ENCODE assay signal across 28 mouse cellular contexts in the genomic region with DNA sequence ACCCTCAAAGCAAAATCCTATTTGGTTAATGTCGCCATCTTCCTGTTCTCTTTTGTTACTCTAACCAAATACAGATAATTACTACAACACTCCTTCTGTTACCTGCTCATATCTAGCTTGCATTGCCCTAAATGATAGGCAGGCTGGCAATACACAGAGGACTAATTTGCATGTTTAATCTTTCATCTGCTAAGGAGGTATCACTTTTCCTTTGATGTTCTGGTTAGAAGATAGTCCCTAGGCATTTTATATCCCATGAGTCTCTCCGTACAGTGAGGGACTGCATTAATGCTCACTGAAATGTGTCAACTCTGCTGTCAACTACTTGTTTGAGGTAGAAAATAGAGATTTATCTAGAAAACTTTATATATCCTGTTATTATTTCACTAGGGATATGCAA. TPM values are rescaled to one million over a fixed set of nuclear protein-coding genes. Genes with fewer than 3 reads are reported as not detected.
DNase-seq lines count a peak whose midpoint lies in the region; ATAC-seq and TF ChIP-seq lines count a peak whose summit lies in the region.
"Had no signal": no experiment of that assay in that cellular context is flagged by ENCODE, and none has a peak within 500 bp of the region (broad histone marks: within the 10 kb centered on the region; RNA-seq: fewer than 3 reads in every experiment).

No protein-coding gene starts in this region.

- no peak overlapping the region for H3K4me2 ChIP-seq in forebrain, embryonic 13.5 days
- no peak overlapping the region for H3K4me2 ChIP-seq in forebrain, embryonic 12.5 days
- no peak overlapping the region for H3K4me2 ChIP-seq in midbrain, embryonic 14.5 days (ENCODE audit: low read length)
- H3K4me2 ChIP-seq: embryonic facial prominence, embryonic 13.5 days; embryonic facial prominence, embryonic 15.5 days had no signal

- no peaks in the 10 kb centered on the region for H3K4me1 ChIP-seq in forebrain, embryonic 13.5 days
- H3K4me1 ChIP-seq in forebrain, embryonic 12.5 days = no peaks in the 10 kb centered on the region
- no peaks in the 10 kb centered on the region for H3K4me1 ChIP-seq in midbrain, embryonic 14.5 days (ENCODE audit: control insufficient read depth, insufficient read depth, low read length)
- H3K4me1 ChIP-seq in midbrain, embryonic 10.5 days = no peaks in the 10 kb centered on the region
- H3K4me1 ChIP-seq: embryonic facial prominence, embryonic 13.5 days; embryonic facial prominence, embryonic 15.5 days; forebrain, embryonic 10.5 days had no signal

- H3K9me3 ChIP-seq in forebrain, embryonic 13.5 days (replicated peaks) = no peaks in the 10 kb centered on the region
- no peaks in the 10 kb centered on the region for H3K9me3 ChIP-seq in forebrain, embryonic 12.5 days
- 0 out of 2 replicates have a peak, but pooled peaks cover 4% of the 10 kb centered on the region for H3K9me3 ChIP-seq in midbrain, embryonic 14.5 days (ENCODE audit: control insufficient read depth, low read length)
- no peaks in the 10 kb centered on the region for H3K9me3 ChIP-seq in midbrain, embryonic 10.5 days (replicated peaks)
- H3K9me3 ChIP-seq: embryonic facial prominence, embryonic 13.5 days; embryonic facial prominence, embryonic 15.5 days; forebrain, embryonic 10.5 days; G1E had no signal

- no peak overlapping the region for H3K9ac ChIP-seq in forebrain, embryonic 13.5 days
- no peak overlapping the region for H3K9ac ChIP-seq in forebrain, embryonic 12.5 days
- no peak overlapping the region for H3K9ac ChIP-seq in midbrain, embryonic 14.5 days (replicated peaks; ENCODE audit: low read length)
- H3K9ac ChIP-seq: embryonic facial prominence, embryonic 13.5 days; embryonic facial prominence, embryonic 15.5 days had no signal

- DNase-seq in midbrain, embryonic 14.5 days = peak; percentile 25
- DNase-seq in midbrain, embryonic 10.5 days (ENCODE audit: low spot score) = no peak
- peak; percentile 39 for DNase-seq in brain, embryonic 14.5 days (ENCODE audit: low read depth)
- DNase-seq in lung, postnatal 14 days = no peak
- DNase-seq: adrenal gland, adult 8-10 months; adrenal gland, postnatal 14 days; adrenal gland, postnatal 36 days; B cell, adult 2 months; cerebellum, adult 11 months; cerebellum, adult 18-20 months; cerebellum, adult 8-10 months; cerebellum, adult 9-11 months; cerebellum, postnatal 14 days; cerebellum, postnatal 36 days; embryo, embryonic 11 days had no signal

- H3K27me3 ChIP-seq in forebrain, embryonic 13.5 days = no peaks in the 10 kb centered on the region
- H3K27me3 ChIP-seq in forebrain, embryonic 12.5 days = no peaks in the 10 kb centered on the region
- H3K27me3 ChIP-seq in midbrain, embryonic 14.5 days (ENCODE audit: control insufficient read depth, insufficient read depth, low read length) = no peaks in the 10 kb centered on the region
- H3K27me3 ChIP-seq in midbrain, embryonic 10.5 days (ENCODE audit: low read depth, poor library complexity, severe bottlenecking) = no peaks in the 10 kb centered on the region
- H3K27me3 ChIP-seq: CH12.LX; embryonic facial prominence, embryonic 13.5 days; embryonic facial prominence, embryonic 15.5 days; Patski had no signal

- 0 out of 2 replicates have a peak, but pooled peaks have one; percentile 33 for ATAC-seq in forebrain, embryonic 13.5 days
- ATAC-seq in forebrain, embryonic 12.5 days (ENCODE audit: low FRiP score) = no peak
- ATAC-seq in midbrain, embryonic 14.5 days (ENCODE audit: low FRiP score, low TSS enrichment) = no peak
- ATAC-seq: activated CD4-positive, CD25-positive, alpha-beta regulatory T cell, adult 4 months; CD4-positive, CD25-positive, alpha-beta regulatory T cell, adult 4 months; forebrain, embryonic 14.5 days; forebrain, embryonic 16.5 days; Patski had no signal

- no peak for TF ChIP-seq POLR2A in brain, embryonic 14.5 days (IDR thresholded peaks at IDR 0.05; ENCODE audit: borderline replicate concordance, extremely low read depth, insufficient read depth, insufficient read length, poor library complexity, severe bottlenecking)

- WGBS in forebrain, embryonic 13.5 days = 82% methylated on average over 2 of the region's 2 CpGs
- WGBS in forebrain, embryonic 12.5 days = 78% methylated on average over 2 of the region's 2 CpGs
- WGBS in midbrain, embryonic 14.5 days = 51% methylated on average over 2 of the region's 2 CpGs
- WGBS in midbrain, embryonic 10.5 days = 85% methylated on average over 2 of the region's 2 CpGs

- no peak overlapping the region for H3K27ac ChIP-seq in forebrain, embryonic 13.5 days
- H3K27ac ChIP-seq in forebrain, embryonic 12.5 days = no peak overlapping the region
- H3K27ac ChIP-seq in midbrain, embryonic 14.5 days (replicated peaks; ENCODE audit: low read depth, low read length) = no peak overlapping the region
- no peak overlapping the region for H3K27ac ChIP-seq in midbrain, embryonic 10.5 days (replicated peaks)
- H3K27ac ChIP-seq: embryonic facial prominence, embryonic 13.5 days; embryonic facial prominence, embryonic 15.5 days; forebrain, embryonic 10.5 days had no signal

- no peaks in the 10 kb centered on the region for H3K36me3 ChIP-seq in forebrain, embryonic 13.5 days (ENCODE audit: poor library complexity, severe bottlenecking)
- H3K36me3 ChIP-seq in forebrain, embryonic 12.5 days (replicated peaks) = no peaks in the 10 kb centered on the region
- no peaks in the 10 kb centered on the region for H3K36me3 ChIP-seq in midbrain, embryonic 14.5 days (ENCODE audit: control insufficient read depth, insufficient read depth, low read length)
- no peaks in the 10 kb centered on the region for H3K36me3 ChIP-seq in midbrain, embryonic 10.5 days
- H3K36me3 ChIP-seq: embryonic facial prominence, embryonic 13.5 days; embryonic facial prominence, embryonic 15.5 days; forebrain, embryonic 10.5 days; G1E had no signal

- no peak overlapping the region for H3K4me3 ChIP-seq in forebrain, embryonic 13.5 days
- no peak overlapping the region for H3K4me3 ChIP-seq in forebrain, embryonic 12.5 days (replicated peaks)
- no peak overlapping the region for H3K4me3 ChIP-seq in midbrain, embryonic 14.5 days (replicated peaks; ENCODE audit: low read depth, low read length)
- no peak overlapping the region for H3K4me3 ChIP-seq in midbrain, embryonic 10.5 days
- H3K4me3 ChIP-seq: embryonic facial prominence, embryonic 13.5 days; embryonic facial prominence, embryonic 15.5 days; erythroblast, embryonic 14.5 days; forebrain, embryonic 10.5 days had no signal

- TF ChIP-seq CTCF in brain, embryonic 14.5 days (IDR thresholded peaks at IDR 0.05; ENCODE audit: borderline replicate concordance, extremely low read depth, insufficient read depth, insufficient read length) = no peak

RNA-seq across cellular contexts. Expression of a gene that starts 44.2 kb away (rescaled TPM):
- 12.4 and 16.2 TPM in 2 replicates for polyA plus RNA-seq in forebrain, embryonic 13.5 days (2015; fragmentation: Nextera tagmentation; extraction: Ambion mirVana)
- 8.9 and 10.1 TPM in 2 replicates for polyA plus RNA-seq in forebrain, embryonic 12.5 days (2016; fragmentation: Nextera tagmentation; extraction: Ambion mirVana)
- 53.0 and 54.5 TPM in 2 replicates for polyA plus RNA-seq in midbrain, embryonic 14.5 days (2014; fragmentation: Nextera tagmentation; extraction: Ambion mirVana)
- polyA plus RNA-seq in midbrain, embryonic 10.5 days (2016; fragmentation: Nextera tagmentation; extraction: Ambion mirVana) = 2.5 and 4.7 TPM in 2 replicates
- polyA plus RNA-seq in brain, embryonic 14.5 days (2012; rRNA removed) = 9.1 and 19.5 TPM in 2 replicates
- polyA plus RNA-seq: erythroblast, embryonic 14.5 days; G1E had no signal

Comparison
In these comparisons a context has a peak if more than half of its experiments do, and no peak if none do; other contexts are left out.
1. DNase-seq: peak in midbrain, embryonic 14.5 days (single experiment) and brain, embryonic 14.5 days (single experiment); none in midbrain, embryonic 10.5 days (single experiment) and lung, postnatal 14 days (single experiment).